8 mouse cellular contexts compared by ENCODE assay signal in genomic region chr7:97446171-97446925, GRCm38 (mm10). TPM values are rescaled to one million over a fixed set of nuclear protein-coding genes. Genes with fewer than 3 reads are reported as not detected.
DNase-seq lines count a peak whose midpoint lies in the region; ATAC-seq and TF ChIP-seq lines count a peak whose summit lies in the region.

No protein-coding gene starts in this region.

- H3K36me3 ChIP-seq in neural tube, embryonic 13.5 days = no peaks in the 10 kb centered on the region

- no peak overlapping the region for H3K4me2 ChIP-seq in neural tube, embryonic 13.5 days

- peak overlapping the region; percentile 75 for H3K27ac ChIP-seq in cortical plate, adult 2 months (ENCODE audit: insufficient read depth, low read length)
- peak overlapping the region; percentile 91 for H3K27ac ChIP-seq in neural tube, embryonic 13.5 days (replicated peaks)

- intact Hi-C loops in left cerebral cortex, postnatal 10 days (cut with DNase I) = no loop called here

- H3K9ac ChIP-seq in neural tube, embryonic 13.5 days = no peak overlapping the region

- WGBS in neural tube, embryonic 13.5 days = 19% methylated on average over 6 of the region's 6 CpGs

- no peak for TF ChIP-seq CTCF in cortical plate, adult 2 months (IDR thresholded peaks at IDR 0.05; ENCODE audit: extremely low read depth, insufficient read depth, low read length)

- H3K9me3 ChIP-seq in neural tube, embryonic 13.5 days = peaks cover 5% of the 10 kb centered on the region

- no peaks in the 10 kb centered on the region for H3K27me3 ChIP-seq in neural tube, embryonic 13.5 days

- no peak overlapping the region for H3K4me3 ChIP-seq in cortical plate, adult 2 months (ENCODE audit: insufficient read depth, low read length)
- H3K4me3 ChIP-seq in neural tube, embryonic 13.5 days = no peak overlapping the region

- ATAC-seq in neural tube, embryonic 13.5 days (ENCODE audit: low read depth) = peak; percentile 97

- no peaks in the 10 kb centered on the region; the same call in 1 of the 2 replicates for H3K4me1 ChIP-seq in cortical plate, adult 2 months (ENCODE audit: control insufficient read depth, insufficient read depth, low read length)
- H3K4me1 ChIP-seq in neural tube, embryonic 13.5 days (replicated peaks) = peaks cover 16% of the 10 kb centered on the region

- DNase-seq in adrenal gland, postnatal 14 days = peak; percentile 94
- DNase-seq in gonadal fat pad, adult 2 months (ENCODE audit: low read depth) = peak; percentile 89
- peak; percentile 82 for DNase-seq in kidney, adult 11 months
- DNase-seq in left cerebral cortex, postnatal 10 days (ENCODE audit: extremely low spot score in 1 of 2, low spot score in 2 of 2) = peak; percentile 94 to 97
- DNase-seq in thymus, postnatal 0 days (ENCODE audit: low spot score) = peak; percentile 39
- no peak for DNase-seq in natural killer cell, adult 2 months (ENCODE audit: low spot score in 2 of 2)

- no peak for TF ChIP-seq POLR2A in cortical plate, adult 2 months (IDR thresholded peaks at IDR 0.05; ENCODE audit: extremely low read depth, insufficient read depth, low read length)

RNA-seq across cellular contexts. Expression of gene Kctd14, which starts 4.8 kb away (rescaled TPM):
- 1.7 and 2.8 TPM in 2 replicates for total RNA-seq in adrenal gland, postnatal 14 days (2021)
- polyA plus RNA-seq in cortical plate, adult 2 months (2012; rRNA removed) = 3.9 and 4.0 TPM in 2 replicates
- 4.6 and 6.7 TPM in 2 replicates for polyA plus RNA-seq in gonadal fat pad, adult 2 months (2012; rRNA removed)
- 1 to 10 TPM; 2.3 to 2.7 TPM for total RNA-seq in left cerebral cortex, postnatal 10 days (2021)
- polyA plus RNA-seq in neural tube, embryonic 13.5 days (2015; fragmentation: Nextera tagmentation; extraction: Ambion mirVana) = 1.2 and 2.2 TPM in 2 replicates
- 2.0 and 2.3 TPM in 2 replicates for polyA plus RNA-seq in thymus, postnatal 0 days (2015; fragmentation: Nextera tagmentation; extraction: Ambion mirVana)

RNA-seq across cellular contexts. Expression of gene Thrsp, which starts 28.8 kb away (rescaled TPM):
- 655 and 670 TPM in 2 replicates for total RNA-seq in adrenal gland, postnatal 14 days (2021)
- 53.6 and 56.8 TPM in 2 replicates for polyA plus RNA-seq in cortical plate, adult 2 months (2012; rRNA removed)
- 533 and 1,341 TPM in 2 replicates for polyA plus RNA-seq in gonadal fat pad, adult 2 months (2012; rRNA removed)
- 1 to 10 TPM; 4.7 to 8.4 TPM for total RNA-seq in left cerebral cortex, postnatal 10 days (2021)
- 0.99 and 1.5 TPM in 2 replicates for polyA plus RNA-seq in neural tube, embryonic 13.5 days (2015; fragmentation: Nextera tagmentation; extraction: Ambion mirVana)
- polyA plus RNA-seq in thymus, postnatal 0 days (2015; fragmentation: Nextera tagmentation; extraction: Ambion mirVana) = 3.2 and 3.4 TPM in 2 replicates

RNA-seq across cellular contexts. Expression of gene Ints4, which starts 34.4 kb away (rescaled TPM):
- 52.2 and 53.5 TPM in 2 replicates for total RNA-seq in adrenal gland, postnatal 14 days (2021)
- 49.8 and 52.8 TPM in 2 replicates for polyA plus RNA-seq in cortical plate, adult 2 months (2012; rRNA removed)
- polyA plus RNA-seq in gonadal fat pad, adult 2 months (2012; rRNA removed) = 92.0 and 113 TPM in 2 replicates
- total RNA-seq in left cerebral cortex, postnatal 10 days (2021) = 10 to 100 TPM; 25.9 to 26.0 TPM
- polyA plus RNA-seq in neural tube, embryonic 13.5 days (2015; fragmentation: Nextera tagmentation; extraction: Ambion mirVana) = 48.0 and 58.4 TPM in 2 replicates
- 32.0 and 34.7 TPM in 2 replicates for polyA plus RNA-seq in thymus, postnatal 0 days (2015; fragmentation: Nextera tagmentation; extraction: Ambion mirVana)

RNA-seq across cellular contexts. Expression of gene Ndufc2, which starts 46.5 kb away (rescaled TPM):
- 443 and 493 TPM in 2 replicates for total RNA-seq in adrenal gland, postnatal 14 days (2021)
- 215 and 243 TPM in 2 replicates for polyA plus RNA-seq in cortical plate, adult 2 months (2012; rRNA removed)
- 145 and 150 TPM in 2 replicates for polyA plus RNA-seq in gonadal fat pad, adult 2 months (2012; rRNA removed)
- total RNA-seq in left cerebral cortex, postnatal 10 days (2021) = 100 to 1,000 TPM; 254 to 277 TPM
- polyA plus RNA-seq in neural tube, embryonic 13.5 days (2015; fragmentation: Nextera tagmentation; extraction: Ambion mirVana) = 431 and 478 TPM in 2 replicates
- 485 and 514 TPM in 2 replicates for polyA plus RNA-seq in thymus, postnatal 0 days (2015; fragmentation: Nextera tagmentation; extraction: Ambion mirVana)

Comparison
In these comparisons a context has a peak if more than half of its experiments do, and no peak if none do; other contexts are left out.
1. DNase-seq: peak in adrenal gland, postnatal 14 days (single experiment), gonadal fat pad, adult 2 months (single experiment), kidney, adult 11 months (single experiment), left cerebral cortex, postnatal 10 days (2 of 2) and thymus, postnatal 0 days (single experiment); none in natural killer cell, adult 2 months (0 of 2).